Mouse (Mus musculus) heart, adult 2 months (tissue): ENCODE measurements around the gene 9630041A04Rik.

Source experiments
- CTCF ChIP-seq: fragments of 200-600 bp; IDR thresholded peaks from 2 replicates; pipeline ENCODE4 v1.8.1; 2022; ENCODE audit warnings: antibody characterized with exemption, mild to moderate bottlenecking, moderate library complexity
- EP300 ChIP-seq: fragments of 200-500 bp; IDR thresholded peaks from 2 replicates; pipeline ENCODE4 v1.6.1; 2011; ENCODE audit warnings: low read depth, low read length, control low read depth; ENCODE audit not compliant: insufficient read depth
- POLR2A ChIP-seq: fragments of 200-500 bp; IDR thresholded peaks from 2 replicates; pipeline ENCODE4 v1.6.1; 2011; ENCODE audit warnings: mild to moderate bottlenecking, low read depth, low read length, control low read depth; ENCODE audit not compliant: insufficient read depth

- TF ChIP-seq POLR2A (no peak), CTCF (no peak), EP300 (no peak)
Measured at GRCm38 (mm10) chr9:101939006-101939405, 77.4 kb downstream of the 9630041A04Rik start.
